Mouse (Mus musculus) brain, embryonic 14.5 days (tissue): ENCODE results near the gene Tnfrsf26.

Source experiments
- CTCF ChIP-seq: fragments of 200-500 bp; IDR thresholded peaks from 2 replicates; pipeline ENCODE4 v1.5.1; 2012; ENCODE audit warnings: inconsistent platforms, mild to moderate bottlenecking, moderate library complexity, borderline replicate concordance; ENCODE audit not compliant: insufficient read depth, insufficient read length; ENCODE audit errors: extremely low read depth
- POLR2A ChIP-seq: fragments of 200-500 bp; IDR thresholded peaks from 2 replicates; pipeline ENCODE4 v1.6.1; 2012; ENCODE audit warnings: mild to moderate bottlenecking, inconsistent platforms, borderline replicate concordance; ENCODE audit not compliant: poor library complexity, insufficient read depth, insufficient read length, severe bottlenecking; ENCODE audit errors: extremely low read depth

GRCm38 (mm10) chr7:143599428-143600230 lies 28.9 kb downstream of the Tnfrsf26 start, which contains the start of gene Cars:
- TF ChIP-seq CTCF (no peak), POLR2A (peak; percentile 47; the same call in 1 of the 2 replicates)
